Mouse (Mus musculus): Measurements from ENCODE around the gene Olfr1100.

The Olfr1100 gene

DNA sequence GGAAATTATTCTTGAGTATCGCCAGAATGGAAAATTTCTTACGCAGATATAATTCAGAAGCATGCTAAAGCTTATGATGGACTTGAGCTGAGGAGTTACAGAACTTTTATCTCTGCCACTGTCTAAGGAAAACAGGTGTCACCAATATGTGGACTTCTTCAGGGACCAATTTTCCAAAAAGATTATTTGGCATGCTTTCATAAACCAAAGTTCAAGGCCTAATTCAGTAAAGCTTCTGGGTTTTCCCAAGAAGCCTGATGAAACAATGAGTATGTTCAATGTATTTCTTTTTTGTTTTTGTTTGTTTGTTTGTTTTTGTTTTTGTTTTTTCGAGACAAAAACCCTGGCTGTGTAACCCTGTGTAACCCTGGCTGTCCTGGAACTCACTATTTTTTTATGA lies at the start of gene Olfr1100:
Gene Olfr1100 (minus strand): TSS at position 101 of the 400 bp plus-strand sequence.
- DNase-seq, result no peak

DNA sequence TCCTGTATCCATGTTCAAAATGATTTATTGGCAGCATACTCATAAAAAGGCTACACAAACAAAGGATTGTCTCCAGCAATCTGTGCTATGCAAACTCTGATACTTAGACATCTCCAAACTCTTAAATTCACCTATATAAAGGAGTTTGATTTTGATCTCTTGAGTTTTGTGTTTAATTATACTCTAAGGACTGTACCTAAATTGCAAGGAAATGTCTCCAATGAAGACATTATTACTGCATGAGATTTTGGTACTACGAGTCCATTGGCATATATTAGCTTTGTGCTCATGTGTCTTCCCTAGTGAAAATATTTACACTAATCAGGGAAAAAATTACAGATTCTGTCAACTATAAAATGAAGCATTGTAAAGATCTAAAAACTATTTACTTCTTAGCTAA lies 47.2 kb upstream of the Olfr1100 start, which contains the start of gene Olfr1104:
Gene Olfr1104 (minus strand): TSS at position 101 of the 400 bp plus-strand sequence.
- DNase-seq, result no peak

DNA sequence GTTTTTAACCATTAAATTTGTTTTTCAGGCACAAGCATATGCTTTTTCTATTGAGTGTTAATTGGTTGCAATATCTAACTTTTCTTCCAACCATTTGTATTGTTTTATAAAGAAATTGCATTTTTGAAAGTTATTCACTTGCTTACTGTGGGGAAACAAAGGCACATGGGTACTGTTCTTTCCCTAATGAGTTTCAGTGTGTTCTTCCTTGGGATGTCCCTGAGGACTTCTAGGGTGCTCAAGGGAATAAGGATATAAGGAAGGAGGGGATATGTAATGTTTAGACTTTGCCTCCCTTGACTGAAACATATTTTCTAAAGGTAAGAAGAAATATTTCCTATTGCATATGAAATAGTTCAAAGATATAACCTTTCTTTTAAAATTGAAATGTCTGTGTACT lies 18.3 kb upstream of the Olfr1100 start, which contains the start of gene Olfr1102:
Gene Olfr1102 (plus strand): TSS at position 301 of the 400 bp plus-strand sequence.
- no peak for DNase-seq

DNA sequence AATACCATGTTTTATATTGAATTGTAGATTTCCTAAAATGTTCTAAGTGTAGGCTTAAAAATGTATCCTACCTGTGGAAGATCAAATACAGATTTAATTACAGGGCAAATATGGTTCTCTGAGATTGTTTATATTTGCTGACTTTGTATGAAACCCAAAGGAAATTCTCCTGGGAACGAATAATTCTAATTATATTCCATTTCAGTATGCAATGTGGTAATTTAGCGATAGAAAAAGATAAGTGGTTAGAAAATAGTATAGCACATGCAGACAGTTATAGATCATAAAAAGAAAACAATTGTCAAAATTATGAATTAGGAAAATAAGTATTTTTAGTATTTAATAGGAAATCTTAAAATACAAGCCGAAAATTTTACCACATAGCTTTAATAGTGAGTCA lies 11.4 kb upstream of the Olfr1100 start, which contains the start of gene Olfr1101:
Gene Olfr1101 (minus strand): TSS at position 101 of the 400 bp plus-strand sequence.
- DNase-seq, result no peak

DNA sequence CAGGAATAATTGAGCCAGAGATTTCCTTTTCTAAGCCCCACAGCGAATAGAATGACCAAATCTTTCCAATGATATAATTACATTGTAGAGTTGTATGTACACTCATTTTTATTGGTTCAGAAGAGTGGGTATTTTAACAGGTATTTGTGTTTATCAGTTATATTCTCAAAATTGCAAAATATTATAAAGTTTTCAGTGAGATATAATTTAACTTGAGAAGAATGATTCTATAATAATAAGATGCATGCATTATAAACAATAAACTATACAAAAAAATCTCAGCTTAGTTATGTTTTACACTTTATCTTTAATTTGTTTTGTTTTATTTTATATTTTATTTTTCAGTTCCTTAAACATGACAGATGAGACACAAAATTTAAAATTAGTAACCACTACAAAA lies 19.2 kb downstream of the Olfr1100 start, which contains the start of gene Olfr1099:
Gene Olfr1099 (minus strand): TSS at position 101 of the 400 bp plus-strand sequence.
- no peak for DNase-seq

DNA sequence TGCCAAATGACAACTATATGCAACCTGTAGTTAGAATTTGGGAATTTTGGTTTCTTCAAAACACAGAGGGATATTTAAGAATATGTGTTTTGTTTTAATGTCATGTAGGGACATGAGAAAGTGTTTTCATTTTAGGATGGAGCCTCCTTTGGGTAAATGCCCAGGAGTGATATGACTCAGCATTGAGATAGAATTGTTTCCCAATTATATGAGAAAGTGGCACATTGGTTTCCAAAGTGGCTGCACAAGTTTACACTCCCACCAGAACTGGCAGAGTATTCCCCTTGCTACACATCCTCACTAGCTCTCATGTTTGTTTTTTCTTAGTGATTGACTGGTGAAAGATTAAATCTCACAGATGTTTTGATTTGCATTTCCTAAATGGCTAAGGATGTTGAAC lies 53.2 kb downstream of the Olfr1100 start:
- no peak for DNase-seq

Measured in cerebellum, postnatal 25 days (tissue).